Mouse (Mus musculus): ENCODE data around the gene Necap2.

Gene Necap2

DNA sequence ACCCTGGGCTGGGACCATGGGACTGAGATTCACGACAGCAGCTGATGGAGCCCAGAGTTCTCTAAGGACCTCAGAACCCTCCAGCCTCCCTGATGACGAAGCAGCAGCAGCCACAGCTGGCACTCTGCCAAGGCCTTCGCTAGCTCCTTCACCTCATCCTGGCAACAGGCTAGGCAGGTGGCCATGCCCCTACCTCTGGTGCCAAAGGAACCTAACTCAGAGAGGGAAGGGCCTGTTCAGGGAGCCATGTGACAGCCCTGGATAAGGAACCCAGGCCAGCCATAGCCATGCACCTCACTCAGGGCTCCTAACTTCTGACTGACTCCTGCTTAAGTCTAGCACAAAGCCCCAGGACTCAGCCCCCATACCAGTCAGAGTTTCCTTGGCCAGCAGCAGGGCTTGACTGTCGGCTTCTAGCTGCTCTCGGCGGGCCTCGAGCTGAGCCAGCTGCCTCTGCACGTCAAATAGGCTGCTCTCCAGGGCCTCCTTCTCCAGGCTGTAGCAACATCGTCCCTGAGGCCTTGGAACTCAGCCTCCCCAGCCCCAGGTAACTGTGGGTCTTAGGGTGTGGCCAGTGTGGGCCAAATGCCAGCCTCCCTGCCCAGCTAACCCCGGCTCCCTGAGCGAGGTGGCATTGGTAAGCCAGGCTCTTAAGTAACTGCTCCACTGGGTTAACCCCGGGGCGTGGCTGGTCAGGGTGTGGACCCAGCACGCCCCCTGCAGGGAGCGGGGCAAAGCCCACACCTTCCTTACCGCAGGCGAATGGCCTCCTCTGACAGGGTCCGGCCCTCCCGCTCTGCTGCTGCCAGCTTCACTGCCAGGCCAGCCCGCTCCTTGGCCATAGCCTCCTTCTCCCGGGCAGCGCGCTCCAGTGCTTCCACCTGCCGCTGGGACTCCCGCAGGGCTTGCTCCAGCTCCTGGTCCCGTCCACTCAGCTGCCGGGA, 44.3 kb downstream of the Necap2 start:
- peak in 1 of 2 experiments; percentile 45 for DNase-seq (ENCODE audit: low spot score in 2 of 2)

DNA sequence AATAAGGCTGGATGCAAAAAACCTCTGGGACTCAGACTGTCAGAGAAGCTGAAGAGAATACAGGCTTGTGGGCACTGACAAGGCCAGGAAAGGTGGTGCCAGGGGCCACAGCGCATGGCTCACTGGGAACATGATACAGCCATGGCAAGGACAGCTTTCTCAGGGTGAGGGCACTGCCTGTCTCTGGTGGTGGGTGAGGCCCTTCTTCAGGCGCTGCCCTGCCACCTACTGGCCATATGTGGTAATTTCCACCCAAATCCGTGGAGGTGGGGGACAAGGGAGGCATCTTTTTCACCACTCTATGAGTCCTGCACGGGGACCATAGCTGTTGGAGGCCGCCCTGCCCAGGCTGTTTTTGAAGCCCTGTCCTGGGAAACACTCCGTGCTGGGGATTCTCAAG, 46.4 kb downstream of the Necap2 start:
- DNase-seq (ENCODE audit: low spot score in 2 of 2) = peak; percentile 74 to 87

DNA sequence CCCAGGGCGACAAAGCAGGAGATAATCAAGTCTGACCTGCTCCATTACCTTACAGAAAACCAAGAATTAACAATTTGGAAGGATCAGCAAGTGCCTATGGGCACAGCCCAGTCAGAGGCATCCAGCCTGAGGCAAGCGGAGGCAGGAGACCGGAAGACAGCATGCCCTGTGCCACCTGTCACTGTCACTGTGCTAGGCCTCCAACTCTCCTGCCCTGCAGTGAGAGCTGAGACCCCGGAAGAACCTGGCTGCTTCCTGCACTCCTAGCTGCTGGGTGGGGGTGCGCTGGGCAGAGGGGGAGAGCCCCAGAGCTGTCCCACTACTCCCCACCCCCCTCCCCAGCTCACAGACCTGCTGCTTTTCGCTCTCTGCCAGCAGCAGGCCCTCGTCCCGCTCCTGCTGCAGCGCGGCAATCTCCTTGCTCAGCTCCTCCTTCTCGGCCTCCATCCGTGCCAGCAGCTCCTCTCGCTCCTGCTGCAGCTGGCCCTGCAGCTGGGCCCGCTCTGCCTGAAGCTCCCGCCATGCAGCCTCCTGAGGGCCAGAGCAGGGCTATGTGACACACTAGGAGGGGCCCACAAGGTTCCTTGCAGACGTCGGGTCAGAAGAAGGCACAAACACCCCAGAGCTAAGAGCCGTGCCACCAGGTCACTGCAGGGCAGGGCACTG, 47.5 kb downstream of the Necap2 start:
- DNase-seq (ENCODE audit: low spot score in 2 of 2) = no peak

DNA sequence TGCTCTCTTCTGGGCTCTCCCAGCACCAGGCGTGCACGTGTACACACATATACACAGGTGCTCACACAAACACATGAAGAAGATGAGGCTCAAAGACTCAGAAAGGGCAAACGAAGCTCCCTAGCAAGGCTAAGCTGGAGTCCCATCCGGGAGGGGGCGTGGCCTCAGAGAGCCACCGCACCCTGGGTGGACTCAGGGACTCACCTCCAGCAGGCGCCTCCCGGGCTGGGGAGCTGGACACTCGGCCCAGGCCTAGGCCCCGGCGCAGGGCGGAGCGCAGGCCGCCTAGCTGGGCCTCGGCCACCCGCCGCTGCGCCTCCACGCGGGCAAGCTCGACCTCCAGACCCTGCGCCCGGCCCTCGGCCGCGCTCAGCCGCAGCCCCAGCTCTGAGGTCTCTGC, 53.2 kb downstream of the Necap2 start:
- no peak for DNase-seq (ENCODE audit: low spot score in 2 of 2)

DNA sequence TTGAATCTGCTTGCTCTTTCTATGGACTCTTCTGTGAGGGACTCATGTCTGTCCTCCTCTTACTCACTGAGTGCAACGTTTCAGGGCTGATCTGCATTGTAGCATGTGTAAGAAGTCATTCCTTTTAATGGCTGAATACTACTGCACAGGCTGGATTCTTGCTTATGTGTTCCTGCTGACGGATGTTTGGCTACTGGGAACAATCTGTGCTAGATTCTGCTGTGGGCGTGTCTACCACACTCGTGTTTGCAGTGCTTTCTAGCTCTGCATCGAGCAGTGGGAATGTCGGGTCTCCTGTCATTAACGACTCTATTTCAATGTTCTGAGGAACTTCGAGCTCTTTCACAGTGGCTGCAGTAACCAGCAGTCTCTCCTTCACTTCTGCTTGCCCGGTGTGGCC, 54.1 kb downstream of the Necap2 start:
- no peak for DNase-seq (ENCODE audit: low spot score in 2 of 2)

DNA sequence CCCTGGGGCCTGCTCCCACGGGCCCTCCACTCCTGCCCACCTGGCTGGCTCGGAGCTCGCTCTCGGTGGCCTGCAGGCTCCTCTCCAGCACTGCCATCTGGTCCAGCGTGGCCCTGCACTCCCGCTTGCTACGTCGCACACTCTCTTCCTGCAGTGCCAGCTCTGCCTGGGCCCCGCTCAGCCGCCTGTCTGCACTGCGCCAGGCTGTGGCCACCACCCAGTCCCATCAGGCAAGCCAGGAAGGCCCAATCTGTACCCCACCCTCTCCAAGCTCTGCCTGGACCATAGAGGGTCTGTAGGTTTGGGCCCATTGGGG, 56.6 kb downstream of the Necap2 start:
- DNase-seq (ENCODE audit: low spot score in 2 of 2) = no peak

DNA sequence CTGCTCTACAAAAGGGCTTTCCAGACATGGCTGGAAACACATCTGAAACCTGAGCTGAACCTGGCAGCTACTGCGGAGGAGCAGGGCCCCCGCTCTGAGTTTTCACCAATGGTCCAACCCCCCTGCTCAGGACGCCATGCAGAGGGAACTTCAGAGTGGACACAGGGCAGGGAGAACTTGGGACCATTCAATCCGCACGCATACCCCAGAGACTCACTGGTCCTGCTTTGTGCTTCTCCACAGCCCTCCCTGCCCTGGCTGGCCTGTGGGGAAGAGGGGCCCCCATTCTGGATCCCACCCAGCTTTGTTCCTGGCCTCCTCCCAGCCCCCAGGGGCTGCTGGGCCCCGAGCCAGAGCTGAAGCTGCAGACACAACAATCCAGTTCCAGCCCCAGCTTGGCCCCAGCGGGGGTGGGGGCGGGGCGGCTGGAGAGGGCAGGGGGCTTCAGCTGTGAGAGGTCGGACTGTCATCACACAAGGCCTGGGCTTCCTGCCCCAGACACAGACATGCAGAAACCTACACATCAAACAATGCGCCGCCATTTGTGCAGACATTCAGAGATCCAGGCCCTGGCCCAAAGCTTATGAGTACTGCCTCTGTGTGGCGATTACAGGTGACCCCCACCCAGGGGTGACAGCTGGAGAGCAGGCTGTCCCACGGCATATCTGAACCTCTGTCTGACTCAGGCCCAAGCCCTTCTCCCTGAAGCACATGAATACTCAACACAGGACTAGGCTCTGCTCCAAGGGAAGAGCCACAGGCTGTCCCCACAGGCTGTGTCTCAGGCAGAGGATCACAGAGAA, 57.1 kb downstream of the Necap2 start:
- DNase-seq (ENCODE audit: low spot score in 2 of 2) = no peak

DNA sequence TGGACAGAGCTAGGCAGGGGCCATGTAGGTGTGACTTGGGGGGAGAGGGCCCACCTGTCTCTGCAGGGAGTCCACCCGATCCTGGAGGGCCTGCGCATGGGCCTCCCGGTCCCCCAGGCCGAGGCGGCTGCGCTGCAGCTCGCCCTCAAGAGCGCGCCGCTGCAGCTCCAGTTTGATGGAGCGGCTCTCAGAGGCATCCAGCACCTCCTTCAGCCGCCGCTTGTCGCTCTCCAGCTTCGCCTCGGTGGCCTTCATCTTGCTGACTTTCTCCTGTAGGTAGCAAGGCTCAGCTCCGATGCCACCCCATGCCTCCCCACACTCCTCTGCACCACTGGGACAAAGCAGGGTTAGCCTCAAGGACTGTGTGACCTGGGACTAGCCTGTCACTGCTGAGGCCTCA, 57.9 kb downstream of the Necap2 start:
- DNase-seq (ENCODE audit: low spot score in 2 of 2) = no peak

DNA sequence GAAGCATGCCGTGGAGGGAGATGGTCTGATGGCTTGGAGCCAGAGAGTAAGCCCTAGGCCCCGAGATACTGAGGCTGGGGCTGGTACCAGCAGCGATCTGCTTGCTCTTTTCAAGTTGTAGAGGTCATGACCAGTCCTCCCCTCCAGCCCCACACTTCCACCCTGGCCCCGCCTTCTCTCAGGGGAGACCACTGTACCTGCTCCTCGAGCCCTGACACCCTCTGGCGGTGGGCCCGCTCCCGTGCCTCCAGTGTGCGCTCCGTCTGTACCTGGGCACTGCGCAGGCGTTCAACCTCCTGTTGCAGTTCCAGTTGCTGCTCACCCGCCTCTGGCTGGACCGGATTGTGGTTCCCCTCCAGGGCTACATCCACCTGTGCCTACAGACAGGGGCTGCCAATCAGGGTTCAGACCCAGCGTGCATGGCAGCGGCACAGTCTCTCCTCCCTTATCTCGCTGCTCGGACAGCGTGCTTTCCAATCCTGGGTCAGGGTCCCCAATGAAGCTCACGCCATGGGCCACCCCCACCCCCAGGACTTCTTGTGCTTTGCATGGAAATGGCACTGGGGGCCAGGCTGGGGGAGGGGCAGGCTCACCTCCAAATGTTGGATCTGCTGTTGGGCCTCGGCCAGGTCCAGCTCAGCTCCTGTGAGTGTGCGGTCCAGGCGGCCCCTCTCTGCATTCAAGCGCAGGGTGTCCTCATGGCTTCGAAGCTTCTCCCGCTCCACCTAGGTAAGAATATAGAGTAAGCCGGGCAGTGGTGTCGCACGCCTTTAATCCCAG, 60.3 kb downstream of the Necap2 start:
- no peak for DNase-seq (ENCODE audit: low spot score in 2 of 2)
